Mouse (Mus musculus): Measurements from ENCODE around the gene Fam219a. TPM values are rescaled to one million over a fixed set of nuclear protein-coding genes. Genes with fewer than 3 reads are reported as not detected.

Fam219a gene
- total RNA-seq, 2 experiments from 2014 or later = 0.45 TPM; not detected in 1

DNA sequence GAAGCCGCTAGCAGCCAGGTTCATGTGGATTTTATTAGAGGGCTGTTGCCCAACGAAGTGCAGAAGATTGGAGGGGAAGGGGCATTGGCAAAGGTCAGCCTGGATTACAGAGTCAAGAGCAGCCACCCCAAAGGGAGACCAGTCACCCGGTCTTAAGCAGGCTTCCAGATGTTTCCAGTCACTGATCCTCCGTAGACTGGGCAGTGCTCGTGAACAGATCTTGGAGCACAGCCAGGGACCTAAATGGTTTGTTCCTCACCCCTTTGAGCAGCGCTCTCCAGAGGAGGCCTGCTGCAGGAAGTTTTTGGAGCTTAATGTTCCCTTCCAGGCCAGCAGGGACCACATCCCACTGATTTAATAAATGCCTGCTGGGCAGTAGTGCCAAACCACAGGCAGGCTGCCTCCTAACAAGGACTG is 87.7 kb downstream of the Fam219a start:
- ATAC-seq (replicated peaks; ENCODE audit: low FRiP score, poor library complexity, severe bottlenecking) = no peak

DNA sequence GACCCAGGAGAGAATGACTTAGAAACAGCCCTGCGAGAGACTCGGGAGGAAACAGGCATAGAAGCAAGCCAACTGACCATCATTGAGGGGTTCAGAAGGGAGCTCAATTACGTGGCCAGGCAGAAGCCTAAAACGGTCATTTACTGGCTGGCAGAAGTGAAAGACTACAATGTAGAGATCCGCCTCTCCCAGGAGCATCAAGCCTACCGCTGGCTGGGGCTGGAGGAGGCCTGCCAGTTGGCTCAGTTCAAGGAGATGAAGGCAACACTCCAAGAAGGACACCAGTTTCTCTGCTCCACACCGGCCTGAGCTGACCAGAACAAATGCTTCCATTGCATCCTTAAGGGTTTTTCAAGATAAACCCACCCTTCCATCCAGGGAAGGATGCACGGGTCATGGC is 89.1 kb downstream of the Fam219a start:
- no peak for ATAC-seq (replicated peaks; ENCODE audit: low FRiP score, poor library complexity, severe bottlenecking)

DNA sequence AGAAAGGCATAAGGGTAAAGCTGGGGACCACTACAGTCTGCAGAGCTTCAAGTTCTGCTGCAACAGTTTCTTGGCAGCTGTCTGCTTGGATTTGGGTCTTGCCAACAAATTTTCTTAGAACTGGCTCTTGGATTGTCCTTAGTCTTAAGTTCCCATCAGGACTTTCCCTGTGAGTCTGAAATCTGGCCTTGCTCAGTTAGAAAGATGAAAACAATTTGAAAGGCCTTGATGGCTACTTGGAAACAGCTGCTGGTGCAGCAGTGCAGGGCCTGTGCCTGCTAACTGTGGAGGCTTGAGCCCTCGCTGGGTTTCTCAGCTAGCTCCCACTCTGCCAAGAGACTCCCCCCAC is 89.9 kb downstream of the Fam219a start:
- no peak for ATAC-seq (replicated peaks; ENCODE audit: low FRiP score, poor library complexity, severe bottlenecking)

DNA sequence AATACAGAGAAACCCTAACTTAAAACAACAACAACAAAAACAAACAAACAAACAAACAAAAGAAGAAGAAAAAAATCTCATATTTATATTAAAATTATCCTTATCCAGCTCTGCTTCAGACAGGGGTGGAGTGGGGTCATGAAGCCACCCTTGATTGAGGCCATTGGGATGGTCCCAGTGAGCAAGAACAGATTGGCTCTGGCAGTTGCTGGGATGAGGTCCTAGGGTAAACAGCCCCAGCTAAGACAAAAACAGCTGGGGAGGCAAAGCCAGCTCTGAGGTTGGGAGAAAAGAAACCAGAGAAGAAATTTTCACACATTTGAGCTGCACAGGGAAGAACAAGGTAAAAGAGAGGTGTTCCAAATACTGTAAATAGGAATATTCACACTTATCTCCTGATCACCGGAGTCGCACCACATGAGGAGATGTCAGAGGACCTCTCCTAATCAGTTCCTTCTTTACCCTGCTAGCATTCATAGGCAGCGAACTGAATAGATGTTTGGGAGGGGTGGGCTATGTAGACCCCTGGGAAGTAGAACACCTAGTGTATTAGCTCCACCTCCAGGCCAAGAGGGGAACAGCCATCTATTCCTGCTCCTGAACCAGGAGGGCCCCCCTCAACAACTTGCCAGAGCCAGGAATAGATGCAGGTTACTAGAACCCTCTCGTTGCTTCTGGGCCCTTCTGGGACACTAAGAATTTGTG is 90.4 kb downstream of the Fam219a start:
- no peak for ATAC-seq (replicated peaks; ENCODE audit: low FRiP score, poor library complexity, severe bottlenecking)

DNA sequence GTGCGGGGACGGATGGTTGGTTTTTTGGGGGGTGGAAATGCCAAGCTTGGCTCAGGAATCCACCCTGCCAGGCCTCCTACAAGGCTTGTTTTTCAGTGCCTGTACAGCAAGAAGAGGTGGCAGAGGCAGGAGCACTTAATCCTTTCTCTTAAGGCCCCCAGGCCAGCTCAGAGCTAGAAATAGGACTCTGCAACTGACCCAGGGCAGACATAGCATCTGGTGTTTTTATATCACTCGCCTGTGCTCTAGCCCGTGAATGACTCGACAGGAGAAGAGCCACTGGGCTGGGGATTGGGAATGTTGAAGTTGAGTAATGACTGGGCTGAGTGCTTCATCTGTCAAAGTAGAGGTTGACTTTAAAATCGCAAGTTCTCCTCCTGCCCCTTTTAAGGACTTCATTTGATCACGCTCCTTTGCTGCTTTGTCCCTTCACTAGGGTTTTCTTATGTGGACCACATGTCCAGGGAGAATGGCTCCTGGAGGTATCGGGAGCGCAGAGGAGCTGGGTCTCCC is 91.6 kb downstream of the Fam219a start:
- no peak for ATAC-seq (replicated peaks; ENCODE audit: low FRiP score, poor library complexity, severe bottlenecking)

DNA sequence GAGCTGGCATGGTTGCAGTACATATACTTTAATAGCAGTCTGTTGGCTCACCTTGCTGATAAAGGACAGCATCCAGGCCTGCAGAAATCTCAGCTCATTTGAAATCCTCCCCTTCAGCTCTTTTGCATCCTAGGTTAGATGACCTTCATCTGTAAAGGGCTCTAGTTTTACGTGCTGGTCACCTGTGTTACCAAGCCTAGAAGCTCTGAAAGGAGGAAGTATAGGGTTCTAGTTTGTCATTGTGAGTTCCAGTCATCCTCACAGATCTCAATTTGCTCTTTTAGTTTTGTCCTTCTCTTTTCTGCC is 98.0 kb downstream of the Fam219a start:
- ATAC-seq (replicated peaks; ENCODE audit: low FRiP score, poor library complexity, severe bottlenecking) = no peak

DNA sequence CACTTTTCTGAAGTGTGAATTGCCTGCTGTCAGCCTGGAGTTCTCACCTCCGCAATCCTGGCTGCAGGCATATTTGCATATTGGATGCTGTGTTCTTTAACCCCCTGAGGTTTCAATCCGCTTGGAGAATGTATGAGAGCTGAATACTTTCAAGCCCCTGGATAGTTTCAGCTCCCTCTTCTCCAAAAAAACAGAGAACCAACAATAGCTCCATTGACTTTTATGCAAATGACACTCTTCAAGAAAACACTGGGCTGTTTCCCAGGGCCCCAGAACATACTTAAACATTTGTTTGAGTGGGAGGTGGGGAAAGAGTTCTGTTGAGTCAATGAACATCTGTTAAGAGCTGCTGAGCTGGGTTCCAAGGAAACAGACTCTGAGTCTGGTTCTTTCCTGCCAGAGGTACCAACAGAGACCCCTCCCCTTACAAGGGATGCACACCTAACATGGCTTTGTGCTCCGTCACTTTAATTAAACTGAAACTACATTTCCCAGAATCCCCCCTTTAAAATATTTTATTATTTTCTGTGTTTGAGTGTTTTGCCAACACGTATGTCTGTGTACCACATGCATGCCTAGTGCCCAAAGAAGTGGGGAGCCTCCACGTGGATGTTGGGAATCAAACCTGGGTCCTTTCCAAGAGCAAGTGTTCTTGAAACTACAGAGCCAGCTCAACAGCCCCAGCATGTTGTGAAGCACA is 98.5 kb downstream of the Fam219a start:
- no peak for ATAC-seq (replicated peaks; ENCODE audit: low FRiP score, poor library complexity, severe bottlenecking)

DNA sequence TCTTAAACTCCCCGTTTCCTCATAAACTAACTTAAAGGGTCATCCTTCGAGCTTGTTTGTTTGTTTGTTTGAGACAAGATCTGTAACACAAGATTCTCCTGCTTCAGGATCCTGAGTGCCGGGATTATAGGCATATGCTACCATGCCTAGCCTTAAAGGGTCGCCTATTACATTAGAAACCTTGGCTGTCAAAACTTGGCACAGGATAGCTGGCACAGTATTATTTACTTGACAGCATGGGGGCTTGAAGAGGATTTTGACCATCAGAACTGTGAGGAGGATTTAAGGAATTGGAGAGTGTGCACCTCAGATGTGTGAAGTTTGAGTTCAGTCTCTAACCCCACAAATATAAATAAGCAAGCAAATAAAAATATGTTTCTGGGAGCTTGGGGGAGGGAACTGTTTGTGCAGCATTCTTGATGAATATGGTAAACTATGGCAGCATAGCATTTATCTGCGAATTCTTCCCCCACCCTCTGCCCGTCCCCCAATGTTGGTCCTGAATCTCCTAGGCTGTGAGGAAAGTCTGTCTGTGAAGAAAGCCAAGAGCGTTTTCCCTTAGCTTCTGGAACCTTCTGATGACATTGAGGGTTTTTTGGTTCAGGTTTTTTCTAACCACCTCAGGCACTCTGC is 99.2 kb downstream of the Fam219a start:
- ATAC-seq (replicated peaks; ENCODE audit: low FRiP score, poor library complexity, severe bottlenecking) = no peak

DNA sequence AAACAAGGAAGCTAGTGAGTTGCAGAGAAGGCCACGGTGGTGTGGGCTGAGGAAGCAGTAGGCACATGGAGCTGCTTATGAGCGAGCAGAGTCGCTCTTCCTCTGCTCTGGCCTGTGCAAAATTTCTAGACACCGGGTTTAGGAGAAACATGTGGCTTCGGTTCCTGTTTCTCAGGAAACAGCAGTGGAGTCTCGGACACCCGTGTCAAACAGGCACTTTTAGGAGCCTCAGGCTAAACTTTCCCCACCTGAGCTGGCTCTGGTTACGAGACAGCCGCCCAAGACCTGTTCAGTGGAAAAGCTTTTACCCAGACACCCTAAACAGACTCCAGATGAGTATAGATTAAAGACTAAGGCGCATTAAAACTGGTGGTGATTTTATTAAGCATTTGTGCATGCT is 100.1 kb downstream of the Fam219a start:
- ATAC-seq (replicated peaks; ENCODE audit: low FRiP score, poor library complexity, severe bottlenecking) = no peak

DNA sequence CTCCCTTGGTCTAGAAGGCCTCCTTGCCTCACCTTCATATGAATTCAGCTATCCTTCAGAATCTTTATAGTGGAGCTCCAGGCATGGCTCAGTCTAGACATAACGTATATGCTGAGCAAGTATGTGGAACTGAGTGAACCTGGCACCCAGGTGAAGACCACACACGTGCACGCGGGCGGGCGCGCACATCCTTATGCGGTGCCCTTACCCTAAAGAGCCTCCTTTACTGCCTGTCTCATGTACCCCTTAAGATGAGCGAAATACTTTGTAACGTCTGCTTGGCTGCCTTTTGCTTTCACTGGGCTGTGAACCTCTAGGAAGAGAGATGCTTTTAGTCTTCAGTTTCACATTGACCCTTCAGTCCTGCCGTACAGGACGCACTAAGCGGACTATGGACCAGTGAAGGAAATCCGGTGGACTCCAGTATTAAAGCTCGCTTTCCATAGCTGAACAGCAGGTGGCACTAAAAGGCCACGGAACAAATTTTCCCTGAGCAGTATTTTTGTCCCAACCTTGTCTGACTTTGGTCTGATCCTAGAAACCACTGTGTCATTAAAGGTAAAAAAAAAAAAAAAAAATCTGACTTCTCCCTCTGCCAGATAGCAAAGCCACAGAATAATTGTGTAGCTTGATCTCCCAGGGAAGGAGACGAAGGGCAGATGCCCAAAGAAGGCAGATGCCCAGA is 100.8 kb downstream of the Fam219a start:
- ATAC-seq (replicated peaks; ENCODE audit: low FRiP score, poor library complexity, severe bottlenecking) = no peak

Other genes with a start within 250 kb of the Fam219a start
- 28.5 and 33.1 TPM in 2 replicates for gene Ubap1, start 220.5 kb downstream of the Fam219a start, total RNA-seq (2015; ENCODE audit: low replicate concordance)
- gene Ubap1, start 220.5 kb downstream of the Fam219a start, total RNA-seq (2017; ENCODE audit: low replicate concordance) = 126 and 198 TPM in 2 replicates
- 80.0 and 122 TPM in 2 replicates for gene Kif24, start 104.7 kb downstream of the Fam219a start, total RNA-seq (2015; ENCODE audit: low replicate concordance)
- gene Kif24, start 104.7 kb downstream of the Fam219a start, total RNA-seq (2017; ENCODE audit: low replicate concordance) = 92.7 and 96.0 TPM in 2 replicates
- 1.8 TPM in 1 of 2 replicates, not detected in the other for gene Nudt2, start 104.4 kb downstream of the Fam219a start, total RNA-seq (2015; ENCODE audit: low replicate concordance)
- 18.2 TPM in 1 of 2 replicates, not detected in the other for gene Nudt2, start 104.4 kb downstream of the Fam219a start, total RNA-seq (2017; ENCODE audit: low replicate concordance)
- not detected in 2 replicates for gene AI464131, start 66.5 kb downstream of the Fam219a start, total RNA-seq (2015; ENCODE audit: low replicate concordance)
- 0.45 TPM in 1 of 2 replicates, not detected in the other for gene AI464131, start 66.5 kb downstream of the Fam219a start, total RNA-seq (2017; ENCODE audit: low replicate concordance)
- not detected in 2 replicates for gene 1110017D15Rik, start 52.2 kb downstream of the Fam219a start, total RNA-seq (2015; ENCODE audit: low replicate concordance)
- not detected in 2 replicates for gene 1110017D15Rik, start 52.2 kb downstream of the Fam219a start, total RNA-seq (2017; ENCODE audit: low replicate concordance)
- gene Dnaic1, start 237 bp upstream of the Fam219a start, total RNA-seq (2015; ENCODE audit: low replicate concordance) = not detected in 2 replicates
- gene Dnaic1, start 237 bp upstream of the Fam219a start, total RNA-seq (2017; ENCODE audit: low replicate concordance) = not detected in 2 replicates
- not detected in 2 replicates for gene Enho, start 70.8 kb upstream of the Fam219a start, total RNA-seq (2015; ENCODE audit: low replicate concordance)
- not detected in 2 replicates for gene Enho, start 70.8 kb upstream of the Fam219a start, total RNA-seq (2017; ENCODE audit: low replicate concordance)
- gene Cntfr, start 127.6 kb upstream of the Fam219a start, total RNA-seq (2015; ENCODE audit: low replicate concordance) = not detected in 2 replicates
- not detected in 2 replicates for gene Cntfr, start 127.6 kb upstream of the Fam219a start, total RNA-seq (2017; ENCODE audit: low replicate concordance)
- gene Il11ra1, start 130.5 kb upstream of the Fam219a start, total RNA-seq (2015; ENCODE audit: low replicate concordance) = 6.5 and 28.5 TPM in 2 replicates
- gene Il11ra1, start 130.5 kb upstream of the Fam219a start, total RNA-seq (2017; ENCODE audit: low replicate concordance) = 7.2 TPM in 1 of 2 replicates, not detected in the other
- 2.9 and 9.7 TPM in 2 replicates for gene Rpp25l, start 144.0 kb upstream of the Fam219a start, total RNA-seq (2015; ENCODE audit: low replicate concordance)
- 5.0 and 22.6 TPM in 2 replicates for gene Rpp25l, start 144.0 kb upstream of the Fam219a start, total RNA-seq (2017; ENCODE audit: low replicate concordance)
- 16.8 and 51.2 TPM in 2 replicates for gene Dctn3, start 153.6 kb upstream of the Fam219a start, total RNA-seq (2015; ENCODE audit: low replicate concordance)
- 18.4 and 33.0 TPM in 2 replicates for gene Dctn3, start 153.6 kb upstream of the Fam219a start, total RNA-seq (2017; ENCODE audit: low replicate concordance)
- not detected in 2 replicates for gene Arid3c, start 161.6 kb upstream of the Fam219a start, total RNA-seq (2015; ENCODE audit: low replicate concordance)
- not detected in 2 replicates for gene Arid3c, start 161.6 kb upstream of the Fam219a start, total RNA-seq (2017; ENCODE audit: low replicate concordance)
- 18.9 TPM in 1 of 2 replicates, not detected in the other for gene Galt, start 185.7 kb upstream of the Fam219a start, total RNA-seq (2015; ENCODE audit: low replicate concordance)
- 1.3 and 3.9 TPM in 2 replicates for gene Galt, start 185.7 kb upstream of the Fam219a start, total RNA-seq (2017; ENCODE audit: low replicate concordance)
- gene Sigmar1, start 186.6 kb upstream of the Fam219a start, total RNA-seq (2015; ENCODE audit: low replicate concordance) = 3.8 and 14.4 TPM in 2 replicates
- gene Sigmar1, start 186.6 kb upstream of the Fam219a start, total RNA-seq (2017; ENCODE audit: low replicate concordance) = 4.2 and 7.3 TPM in 2 replicates
- 10.8 TPM in 1 of 2 replicates, not detected in the other for gene Ccl27a, start 204.7 kb upstream of the Fam219a start, total RNA-seq (2015; ENCODE audit: low replicate concordance)
- 8.7 TPM in 1 of 2 replicates, not detected in the other for gene Ccl27a, start 204.7 kb upstream of the Fam219a start, total RNA-seq (2017; ENCODE audit: low replicate concordance)

Measured in erythroid progenitor cell, adult 5-6 weeks (primary cell).